Mouse (Mus musculus): ENCODE results near the gene Chpf.

Gene Chpf

GRCm38 (mm10) chr1:75478916-75479634, at the start of gene Chpf, which contains the start of gene Tmem198:
TSS of gene Chpf (minus strand) at chr1:75479307.
TSS of gene Tmem198 (plus strand) at chr1:75479532.
- DNase-seq = peak; percentile 97

GRCm38 (mm10) chr1:75524679-75525078, 45.6 kb upstream of the Chpf start:
- DNase-seq = no peak

- DNase-seq = peak; percentile 96
Observed at GRCm38 (mm10) chr1:75521321-75522031, 42.4 kb upstream of the Chpf start, which contains the start of gene Stk11ip. TSS of gene Stk11ip (plus strand) at chr1:75521529.

- no peak for DNase-seq
Observed at GRCm38 (mm10) chr1:75519576-75519975, 40.5 kb upstream of the Chpf start.

- no peak for DNase-seq
Observed at GRCm38 (mm10) chr1:75518427-75518826, 39.3 kb upstream of the Chpf start.

GRCm38 (mm10) chr1:75517984-75518383, 38.9 kb upstream of the Chpf start:
- no peak for DNase-seq

GRCm38 (mm10) chr1:75516703-75517380, 37.7 kb upstream of the Chpf start:
- DNase-seq = no peak

GRCm38 (mm10) chr1:75512550-75512949, 33.4 kb upstream of the Chpf start:
- DNase-seq = no peak

GRCm38 (mm10) chr1:75511437-75512210, 32.5 kb upstream of the Chpf start:
- no peak for DNase-seq

- DNase-seq = no peak
Observed at GRCm38 (mm10) chr1:75510154-75510553, 31.0 kb upstream of the Chpf start.

- no peak for DNase-seq
Observed at GRCm38 (mm10) chr1:75509586-75509985, 30.5 kb upstream of the Chpf start.

- DNase-seq = no peak
Observed at GRCm38 (mm10) chr1:75507006-75507405, 27.9 kb upstream of the Chpf start, which contains the start of gene Inha. TSS of gene Inha (plus strand) at chr1:75507077.

GRCm38 (mm10) chr1:75505956-75506831, 27.1 kb upstream of the Chpf start, which contains the start of gene Obsl1:
TSS of gene Obsl1 (minus strand) at chr1:75506452.
- peak; percentile 28 for DNase-seq

GRCm38 (mm10) chr1:75505159-75505955, 26.2 kb upstream of the Chpf start:
- peak; percentile 42 for DNase-seq

GRCm38 (mm10) chr1:75504256-75505045, 25.3 kb upstream of the Chpf start:
- no peak for DNase-seq

- DNase-seq = no peak
Observed at GRCm38 (mm10) chr1:75503651-75503980, 24.5 kb upstream of the Chpf start.

- DNase-seq = no peak
Observed at GRCm38 (mm10) chr1:75502945-75503650, 24.0 kb upstream of the Chpf start.

GRCm38 (mm10) chr1:75501905-75502304, 22.8 kb upstream of the Chpf start:
- no peak for DNase-seq

- DNase-seq = no peak
Observed at GRCm38 (mm10) chr1:75499441-75499840, 20.3 kb upstream of the Chpf start.

Data from kidney, adult 18-20 months (tissue).